Mouse (Mus musculus): ENCODE measurements around the gene Zfp800. TPM values are rescaled to one million over a fixed set of nuclear protein-coding genes. Genes with fewer than 3 reads are reported as not detected.
A peak's percentile ranks its signal among the peaks of the same experiment; 100 is the strongest.

Gene Zfp800
- polyA plus RNA-seq, 1 experiment from 2014 or later, result 19.2 TPM

DNA sequence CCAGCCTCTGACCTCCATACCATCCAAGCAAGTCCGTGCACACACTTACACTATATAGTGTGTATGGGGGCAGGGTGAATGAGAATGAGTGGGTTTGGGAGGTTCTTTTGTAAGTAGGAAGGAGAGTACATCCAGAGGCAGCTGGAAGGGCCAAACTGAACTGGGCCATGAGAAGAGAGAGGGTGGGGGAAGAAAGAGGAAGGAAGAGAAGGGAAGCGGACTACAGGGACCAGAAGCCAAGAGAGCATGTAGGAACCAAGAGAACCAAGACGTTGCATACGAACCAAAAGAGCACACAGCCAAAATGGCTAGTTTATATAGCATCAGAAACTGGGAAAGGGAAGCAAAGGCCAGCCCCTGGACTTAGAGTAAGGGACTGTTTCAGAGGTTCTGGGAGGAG is 56.6 kb downstream of the Zfp800 start:
- 88% methylated on average over 4 of the region's 4 CpGs for WGBS
- Histone ChIP-seq H3K27ac (ENCODE audit: low read depth, low read length) (no peak overlapping the region), H3K9ac (ENCODE audit: low read depth, low read length) (no peak overlapping the region), H3K27me3 (replicated peaks; ENCODE audit: control insufficient read depth, insufficient read depth, low read length) (no peaks in the 10 kb centered on the region), H3K4me1 (replicated peaks; ENCODE audit: control insufficient read depth, insufficient read depth, low read length) (no peaks in the 10 kb centered on the region), H3K4me3 (ENCODE audit: low read depth, low read length) (no peak overlapping the region), H3K4me2 (replicated peaks; ENCODE audit: low read depth) (no peak overlapping the region), H3K9me3 (ENCODE audit: control insufficient read depth) (no peaks in the 10 kb centered on the region), H3K36me3 (ENCODE audit: control insufficient read depth, insufficient read depth) (no peaks in the 10 kb centered on the region)
- ATAC-seq, result no peak
- TF ChIP-seq CTCF (IDR thresholded peaks at IDR 0.05; ENCODE audit: low read depth), result no peak

DNA sequence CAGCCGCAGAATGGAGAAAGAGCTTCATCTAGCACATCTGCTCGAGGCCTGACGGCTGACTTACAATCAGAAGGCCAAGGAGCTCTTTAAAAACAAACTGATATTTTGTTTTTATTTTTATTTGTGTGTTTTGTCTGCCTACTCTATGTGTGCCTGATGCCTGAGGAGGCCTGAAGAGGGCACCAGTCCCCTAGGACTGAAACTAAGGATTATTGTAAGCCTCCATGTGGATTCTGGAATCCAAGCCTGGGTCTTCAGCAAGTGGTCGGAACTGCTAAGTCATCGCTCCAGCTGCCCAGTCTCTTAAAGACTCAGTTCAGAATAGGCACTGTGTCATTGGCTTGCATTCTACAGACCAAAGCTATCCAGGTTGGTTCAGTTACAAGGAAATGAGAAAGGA is 58.4 kb downstream of the Zfp800 start:
- WGBS, result 87% methylated on average over 5 of the region's 5 CpGs
- no peak overlapping the region for H3K4me2 ChIP-seq (replicated peaks; ENCODE audit: low read depth)
- no peaks in the 10 kb centered on the region for H3K9me3 ChIP-seq (ENCODE audit: control insufficient read depth)
- H3K36me3 ChIP-seq (ENCODE audit: control insufficient read depth, insufficient read depth), result no peaks in the 10 kb centered on the region
- no peak overlapping the region for H3K4me3 ChIP-seq (ENCODE audit: low read depth, low read length)
- H3K27me3 ChIP-seq (replicated peaks; ENCODE audit: control insufficient read depth, insufficient read depth, low read length), result no peaks in the 10 kb centered on the region
- ATAC-seq, result no peak
- H3K4me1 ChIP-seq (replicated peaks; ENCODE audit: control insufficient read depth, insufficient read depth, low read length), result no peaks in the 10 kb centered on the region
- TF ChIP-seq CTCF (IDR thresholded peaks at IDR 0.05; ENCODE audit: low read depth), result peak; percentile 55
- H3K9ac ChIP-seq (ENCODE audit: low read depth, low read length), result no peak overlapping the region
- no peak overlapping the region for H3K27ac ChIP-seq (ENCODE audit: low read depth, low read length)

DNA sequence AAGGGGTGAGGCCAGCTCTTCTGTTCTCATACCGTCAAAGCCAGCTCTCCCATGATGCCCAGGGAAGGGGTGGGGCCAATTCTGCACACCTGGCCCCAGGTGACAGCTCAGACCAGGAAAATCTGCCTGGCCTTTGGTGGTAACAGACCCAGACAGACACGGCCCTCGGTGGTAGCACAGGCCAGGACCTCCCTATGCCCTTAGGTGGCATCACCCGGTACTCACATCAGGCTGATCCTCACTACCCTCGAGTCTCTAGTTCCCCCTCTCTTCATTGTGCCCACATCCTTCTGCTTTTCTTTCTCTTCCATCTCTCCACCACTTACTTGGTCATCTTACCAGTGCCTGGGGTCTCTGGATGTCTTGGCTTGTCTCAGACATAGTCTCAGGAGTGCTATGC is 64.1 kb downstream of the Zfp800 start:
- TF ChIP-seq CTCF (IDR thresholded peaks at IDR 0.05; ENCODE audit: low read depth), result no peak

DNA sequence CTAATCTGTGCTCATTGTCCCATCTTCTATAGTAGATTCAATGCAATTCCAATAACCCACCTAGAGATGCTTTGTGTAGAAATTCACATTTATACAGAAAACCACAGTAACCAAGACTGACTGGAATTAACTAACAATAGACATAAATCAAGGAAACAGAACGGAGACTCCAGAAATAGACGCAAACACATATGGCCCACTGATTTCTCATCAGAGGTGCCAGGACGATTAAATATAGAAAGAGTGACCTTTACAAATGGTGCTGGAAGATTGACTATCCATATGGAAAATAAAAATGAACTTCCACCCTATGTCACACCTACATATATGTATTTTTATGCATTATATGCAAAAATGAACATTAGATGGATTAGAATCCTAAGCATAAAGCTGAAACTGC is 65.3 kb downstream of the Zfp800 start:
- Histone ChIP-seq H3K4me3 (ENCODE audit: low read depth, low read length) (no peak overlapping the region), H3K36me3 (ENCODE audit: control insufficient read depth, insufficient read depth) (no peaks in the 10 kb centered on the region), H3K4me1 (replicated peaks; ENCODE audit: control insufficient read depth, insufficient read depth, low read length) (no peaks in the 10 kb centered on the region), H3K9me3 (ENCODE audit: control insufficient read depth) (no peaks in the 10 kb centered on the region), H3K27me3 (replicated peaks; ENCODE audit: control insufficient read depth, insufficient read depth, low read length) (no peaks in the 10 kb centered on the region), H3K27ac (ENCODE audit: low read depth, low read length) (no peak overlapping the region), H3K9ac (ENCODE audit: low read depth, low read length) (no peak overlapping the region), H3K4me2 (replicated peaks; ENCODE audit: low read depth) (no peak overlapping the region)
- WGBS, result 87% methylated on average over 3 of the region's 3 CpGs
- TF ChIP-seq CTCF (IDR thresholded peaks at IDR 0.05; ENCODE audit: low read depth), result no peak
- no peak for ATAC-seq

More for the DNA sequence above, 64.1 kb downstream of the Zfp800 start:
- no peak for ATAC-seq
- no peak overlapping the region for H3K4me2 ChIP-seq (replicated peaks; ENCODE audit: low read depth)
- no peak overlapping the region for H3K9ac ChIP-seq (ENCODE audit: low read depth, low read length)
- 78% methylated on average over 5 of the region's 5 CpGs for WGBS
- H3K27ac ChIP-seq (ENCODE audit: low read depth, low read length), result no peak overlapping the region
- H3K4me1 ChIP-seq (replicated peaks; ENCODE audit: control insufficient read depth, insufficient read depth, low read length), result no peaks in the 10 kb centered on the region
- H3K4me3 ChIP-seq (ENCODE audit: low read depth, low read length), result no peak overlapping the region
- no peaks in the 10 kb centered on the region for H3K9me3 ChIP-seq (ENCODE audit: control insufficient read depth)
- H3K27me3 ChIP-seq (replicated peaks; ENCODE audit: control insufficient read depth, insufficient read depth, low read length), result no peaks in the 10 kb centered on the region
- no peaks in the 10 kb centered on the region for H3K36me3 ChIP-seq (ENCODE audit: control insufficient read depth, insufficient read depth)

DNA sequence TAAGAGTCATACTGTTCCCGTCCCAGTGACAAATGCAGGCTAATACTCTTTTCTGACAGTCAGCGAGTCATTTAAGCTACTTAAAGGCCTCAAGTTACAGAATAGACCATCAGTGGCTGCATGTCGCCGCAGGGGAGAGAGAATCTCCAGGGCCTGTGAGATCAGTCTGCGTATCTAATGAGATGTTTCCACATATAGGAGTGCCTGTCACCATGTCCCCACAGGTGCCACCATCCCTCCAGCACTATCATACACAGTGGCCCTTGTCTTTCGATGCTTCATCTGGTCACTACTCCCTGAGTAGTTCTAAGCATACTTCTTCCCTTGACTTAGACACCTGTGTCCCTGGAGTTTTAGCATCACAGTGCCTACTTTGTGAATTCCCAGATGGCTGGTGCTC is 68.0 kb downstream of the Zfp800 start:
- 64% methylated on average over 6 of the region's 6 CpGs for WGBS
- no peaks in the 10 kb centered on the region for H3K9me3 ChIP-seq (ENCODE audit: control insufficient read depth)
- H3K9ac ChIP-seq (ENCODE audit: low read depth, low read length), result no peak overlapping the region
- no peak overlapping the region for H3K4me2 ChIP-seq (replicated peaks; ENCODE audit: low read depth)
- no peaks in the 10 kb centered on the region for H3K4me1 ChIP-seq (replicated peaks; ENCODE audit: control insufficient read depth, insufficient read depth, low read length)
- no peaks in the 10 kb centered on the region for H3K27me3 ChIP-seq (replicated peaks; ENCODE audit: control insufficient read depth, insufficient read depth, low read length)
- H3K36me3 ChIP-seq (ENCODE audit: control insufficient read depth, insufficient read depth), result no peaks in the 10 kb centered on the region
- TF ChIP-seq CTCF (IDR thresholded peaks at IDR 0.05; ENCODE audit: low read depth), result no peak
- no peak for ATAC-seq
- no peak overlapping the region for H3K27ac ChIP-seq (ENCODE audit: low read depth, low read length)
- no peak overlapping the region for H3K4me3 ChIP-seq (ENCODE audit: low read depth, low read length)

DNA sequence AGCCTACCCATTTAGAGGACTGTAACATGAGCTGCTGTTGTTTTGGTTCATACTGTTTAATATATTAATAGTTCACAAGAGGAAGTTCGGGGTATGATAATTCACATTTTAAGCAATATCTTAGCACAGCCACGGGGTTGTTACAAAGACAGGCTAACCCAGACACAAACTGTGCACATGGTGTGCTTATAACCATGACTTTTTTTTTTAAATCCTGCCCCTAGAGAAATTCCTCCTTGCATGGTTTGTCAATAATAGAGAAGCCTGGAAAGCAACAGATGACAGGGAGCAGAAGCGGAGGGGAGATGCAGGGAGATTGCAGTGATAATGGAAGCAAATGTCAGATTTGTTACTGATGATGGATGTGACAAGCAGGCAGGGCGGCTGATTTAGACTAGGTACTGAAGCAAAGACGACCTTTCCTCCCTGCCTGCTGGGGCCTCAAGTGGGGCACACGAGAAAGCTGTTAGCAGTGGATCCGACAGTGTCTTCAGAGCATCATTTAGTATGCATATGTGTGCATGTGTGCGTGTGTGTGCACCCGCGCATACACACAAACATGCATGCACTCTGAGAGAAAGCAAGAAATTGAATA is 68.7 kb downstream of the Zfp800 start:
- Histone ChIP-seq H3K27ac (ENCODE audit: low read depth, low read length) (no peak overlapping the region), H3K36me3 (ENCODE audit: control insufficient read depth, insufficient read depth) (no peaks in the 10 kb centered on the region), H3K9me3 (ENCODE audit: control insufficient read depth) (no peaks in the 10 kb centered on the region), H3K27me3 (replicated peaks; ENCODE audit: control insufficient read depth, insufficient read depth, low read length) (no peaks in the 10 kb centered on the region), H3K4me2 (replicated peaks; ENCODE audit: low read depth) (no peak overlapping the region), H3K4me1 (replicated peaks; ENCODE audit: control insufficient read depth, insufficient read depth, low read length) (no peaks in the 10 kb centered on the region), H3K9ac (ENCODE audit: low read depth, low read length) (no peak overlapping the region), H3K4me3 (ENCODE audit: low read depth, low read length) (no peak overlapping the region)
- ATAC-seq, result no peak
- WGBS, result 57% methylated on average over 10 of the region's 10 CpGs
- no peak for TF ChIP-seq CTCF (IDR thresholded peaks at IDR 0.05; ENCODE audit: low read depth)

DNA sequence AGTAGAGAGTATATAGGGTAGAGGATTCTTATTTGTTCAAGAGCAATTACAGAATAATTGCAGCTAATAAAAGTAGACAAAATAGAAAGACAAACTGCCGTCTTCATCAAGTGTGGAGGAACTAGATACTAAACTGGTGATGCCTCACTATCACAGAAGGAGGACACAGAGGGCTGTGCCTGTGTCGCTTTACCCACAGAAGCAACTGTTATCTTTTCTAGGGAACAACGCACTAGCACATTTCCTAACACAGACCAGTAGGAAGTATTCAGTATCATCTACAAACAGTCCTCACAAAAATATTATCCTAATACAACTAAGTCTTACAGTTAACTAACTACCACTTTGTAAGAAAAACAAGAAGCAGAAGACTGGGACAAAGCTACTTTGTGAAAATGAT is 71.1 kb downstream of the Zfp800 start:
- no peaks in the 10 kb centered on the region for H3K4me1 ChIP-seq (replicated peaks; ENCODE audit: control insufficient read depth, insufficient read depth, low read length)
- no peaks in the 10 kb centered on the region for H3K27me3 ChIP-seq (replicated peaks; ENCODE audit: control insufficient read depth, insufficient read depth, low read length)
- ATAC-seq, result no peak
- no peak overlapping the region for H3K4me2 ChIP-seq (replicated peaks; ENCODE audit: low read depth)
- 72% methylated on average over 3 of the region's 3 CpGs for WGBS
- no peak overlapping the region for H3K27ac ChIP-seq (ENCODE audit: low read depth, low read length)
- TF ChIP-seq CTCF (IDR thresholded peaks at IDR 0.05; ENCODE audit: low read depth), result no peak
- no peaks in the 10 kb centered on the region for H3K9me3 ChIP-seq (ENCODE audit: control insufficient read depth)
- H3K36me3 ChIP-seq (ENCODE audit: control insufficient read depth, insufficient read depth), result no peaks in the 10 kb centered on the region
- no peak overlapping the region for H3K4me3 ChIP-seq (ENCODE audit: low read depth, low read length)
- H3K9ac ChIP-seq (ENCODE audit: low read depth, low read length), result no peak overlapping the region

Measured in intestine, postnatal 0 days (tissue).